Mouse (Mus musculus) adrenal gland, adult 8-10 months (tissue): ENCODE measurements around the gene N4bp1. TPM values are rescaled to one million over a fixed set of nuclear protein-coding genes. Genes with fewer than 3 reads are reported as not detected.

Source experiments
- DNase-seq: peaks from one replicate; pipeline ENCODE4 v3.0.0; 2022
- total RNA-seq, 4 experiments: library from RNA; stranded (reverse); gene quantifications; 2 replicates each; pipeline ENCODE4 v1.2.4; 2022

N4bp1 gene
- total RNA-seq, 4 experiments from 2014 or later, result 33.9 to 38.5 (median 36.1) TPM

GRCm38 (mm10) chr8:86760746-86761145 is 124.3 kb downstream of the N4bp1 start:
- no peak for DNase-seq

- DNase-seq, result no peak
Observed at GRCm38 (mm10) chr8:86759090-86759491, 126.0 kb downstream of the N4bp1 start.

GRCm38 (mm10) chr8:86758651-86759050 is 126.4 kb downstream of the N4bp1 start:
- no peak for DNase-seq

Other genes starting within 250 kb of the N4bp1 start
- 1 to 10 TPM; 2.0 to 5.3 (median 2.6) TPM for gene Gm10638, start 139.6 kb downstream of the N4bp1 start, total RNA-seq
- 10 to 100 TPM; 17.7 to 23.7 (median 19.7) TPM for gene Siah1a, start 139.3 kb downstream of the N4bp1 start, total RNA-seq